Mouse (Mus musculus) midbrain, embryonic 10.5 days (tissue): Measurements from ENCODE around the gene Grap2. TPM values are rescaled to one million over a fixed set of nuclear protein-coding genes. Genes with fewer than 3 reads are reported as not detected.

ENCODE experiments used
- DNase-seq: peaks from one replicate; pipeline ENCODE4 v3.0.0-alpha.2; 2017; ENCODE audit warnings: low spot score
- H3K27ac ChIP-seq: fragments of 300-500 bp; sonication (generic); replicated peaks from 2 replicates; pipeline ENCODE4 v1.5.1; 2016; ENCODE audit warnings: mild to moderate bottlenecking
- H3K27me3 ChIP-seq: fragments of 300-500 bp; sonication (generic); 2 replicates; pipeline ENCODE4 v1.6.1; 2016; ENCODE audit warnings: low read depth, mild to moderate bottlenecking; ENCODE audit not compliant: poor library complexity, severe bottlenecking
- H3K36me3 ChIP-seq: fragments of 300-500 bp; sonication (generic); 2 replicates; pipeline ENCODE4 v1.6.1; 2016; ENCODE audit warnings: mild to moderate bottlenecking, moderate library complexity
- H3K4me1 ChIP-seq: fragments of 300-500 bp; sonication (generic); 2 replicates; pipeline ENCODE4 v1.6.1; 2016
- H3K4me3 ChIP-seq: fragments of 300-500 bp; sonication (generic); 2 replicates; pipeline ENCODE4 v1.5.1; 2016; ENCODE audit warnings: mild to moderate bottlenecking, moderate library complexity
- H3K9me3 ChIP-seq: fragments of 300-500 bp; sonication (generic); replicated peaks from 2 replicates; pipeline ENCODE4 v1.6.1; 2016; ENCODE audit warnings: mild to moderate bottlenecking
- WGBS: fragments of 180-500 bp; shearing (Covaris S2); methylation state at CpG from one replicate; pipeline ENCODE4 v1.1.7; 2016; 5-methylcytosine and 5-hydroxymethylcytosine counted together
- polyA plus RNA-seq: library from polyadenylated mRNA; unstranded; fragments of >200 nt; fragmentation: Nextera tagmentation; extraction: Ambion mirVana; gene quantifications from 2 replicates; pipeline ENCODE4 v1.2.1, GENCODE M21; 2016

Gene Grap2
- polyA plus RNA-seq, 1 experiment from 2014 or later = 1.2 TPM

GRCm38 (mm10) chr15:80556021-80556420 lies 16.4 kb upstream of the Grap2 start:
- DNase-seq = no peak
- 89% methylated on average over 2 of the region's 2 CpGs for WGBS

GRCm38 (mm10) chr15:80557745-80558144 lies 14.6 kb upstream of the Grap2 start:
- Histone ChIP-seq H3K9me3 (no peaks in the 10 kb centered on the region), H3K27ac (no peak overlapping the region), H3K36me3 (no peaks in the 10 kb centered on the region), H3K4me3 (no peak overlapping the region), H3K4me1 (no peaks in the 10 kb centered on the region), H3K27me3 (no peaks in the 10 kb centered on the region)
- 77% methylated on average over 4 of the region's 4 CpGs for WGBS
- DNase-seq = no peak

More at GRCm38 (mm10) chr15:80556021-80556420, 16.4 kb upstream of the Grap2 start:
- no peaks in the 10 kb centered on the region for H3K9me3 ChIP-seq
- H3K27me3 ChIP-seq = no peaks in the 10 kb centered on the region
- H3K36me3 ChIP-seq = no peaks in the 10 kb centered on the region
- H3K27ac ChIP-seq = no peak overlapping the region
- H3K4me3 ChIP-seq = no peak overlapping the region
- no peaks in the 10 kb centered on the region for H3K4me1 ChIP-seq

- WGBS = 71% methylated on average over 12 of the region's 12 CpGs
- Histone ChIP-seq H3K27ac (no peak overlapping the region), H3K4me3 (no peak overlapping the region), H3K27me3 (no peaks in the 10 kb centered on the region), H3K36me3 (no peaks in the 10 kb centered on the region), H3K9me3 (no peaks in the 10 kb centered on the region), H3K4me1 (no peaks in the 10 kb centered on the region)
- no peak for DNase-seq
These were observed 12.9 kb upstream of the Grap2 start for GRCm38 (mm10) chr15:80559534-80559933.

GRCm38 (mm10) chr15:80559978-80560377 lies 12.4 kb upstream of the Grap2 start:
- WGBS = 76% methylated on average over 14 of the region's 14 CpGs
- no peak overlapping the region for H3K27ac ChIP-seq
- no peak overlapping the region for H3K4me3 ChIP-seq
- H3K4me1 ChIP-seq = no peaks in the 10 kb centered on the region
- H3K9me3 ChIP-seq = no peaks in the 10 kb centered on the region
- no peaks in the 10 kb centered on the region for H3K36me3 ChIP-seq
- no peaks in the 10 kb centered on the region for H3K27me3 ChIP-seq
- no peak for DNase-seq

- Histone ChIP-seq H3K4me3 (no peak overlapping the region), H3K27me3 (no peaks in the 10 kb centered on the region), H3K27ac (no peak overlapping the region), H3K9me3 (no peaks in the 10 kb centered on the region), H3K4me1 (no peaks in the 10 kb centered on the region), H3K36me3 (no peaks in the 10 kb centered on the region)
- WGBS = 68% methylated on average over 15 of the region's 15 CpGs
- no peak for DNase-seq
These were observed 11.5 kb upstream of the Grap2 start for GRCm38 (mm10) chr15:80560646-80561580.

- Histone ChIP-seq H3K4me1 (no peaks in the 10 kb centered on the region), H3K9me3 (no peaks in the 10 kb centered on the region), H3K27me3 (no peaks in the 10 kb centered on the region), H3K36me3 (no peaks in the 10 kb centered on the region), H3K27ac (no peak overlapping the region), H3K4me3 (no peak overlapping the region)
- 90% methylated on average over 3 of the region's 3 CpGs for WGBS
- no peak for DNase-seq
These were observed 9.9 kb upstream of the Grap2 start for GRCm38 (mm10) chr15:80562446-80562845.

- no peak overlapping the region for H3K27ac ChIP-seq
- no peak for DNase-seq
- no peaks in the 10 kb centered on the region for H3K9me3 ChIP-seq
- H3K4me3 ChIP-seq = no peak overlapping the region
- 91% methylated on average over 6 of the region's 6 CpGs for WGBS
- H3K36me3 ChIP-seq = no peaks in the 10 kb centered on the region
- H3K4me1 ChIP-seq = no peaks in the 10 kb centered on the region
- no peaks in the 10 kb centered on the region for H3K27me3 ChIP-seq
These were observed 8.7 kb upstream of the Grap2 start for GRCm38 (mm10) chr15:80563634-80564208.

GRCm38 (mm10) chr15:80565106-80565665 lies 7.2 kb upstream of the Grap2 start, which contains the start of gene Enthd1:
Enthd1 (minus strand) TSS chr15:80565156.
- no peak within 1 kb of the TSS for H3K4me3 ChIP-seq
- H3K27ac ChIP-seq = no peak within 1 kb of the TSS
- no peaks in the 10 kb centered on the region for H3K9me3 ChIP-seq
- WGBS = 84% methylated on average over 19 of the region's 19 CpGs
- no peaks in the 10 kb centered on the region for H3K4me1 ChIP-seq
- DNase-seq = no peak
- no peaks in the 10 kb centered on the region for H3K27me3 ChIP-seq
- H3K36me3 ChIP-seq = no peaks in the 10 kb centered on the region

GRCm38 (mm10) chr15:80566696-80567095 lies 5.7 kb upstream of the Grap2 start:
- 90% methylated on average over 6 of the region's 6 CpGs for WGBS
- Histone ChIP-seq H3K4me1 (no peaks in the 10 kb centered on the region), H3K27me3 (no peaks in the 10 kb centered on the region), H3K4me3 (no peak overlapping the region), H3K36me3 (no peaks in the 10 kb centered on the region), H3K27ac (no peak overlapping the region), H3K9me3 (no peaks in the 10 kb centered on the region)
- DNase-seq = no peak

GRCm38 (mm10) chr15:80567139-80567538 lies 5.3 kb upstream of the Grap2 start:
- WGBS = 94% methylated on average over 3 of the region's 3 CpGs
- Histone ChIP-seq H3K4me1 (no peaks in the 10 kb centered on the region), H3K4me3 (no peak overlapping the region), H3K27me3 (no peaks in the 10 kb centered on the region), H3K36me3 (no peaks in the 10 kb centered on the region), H3K9me3 (no peaks in the 10 kb centered on the region), H3K27ac (no peak overlapping the region)
- DNase-seq = no peak

- Histone ChIP-seq H3K4me3 (no peak overlapping the region), H3K9me3 (no peaks in the 10 kb centered on the region), H3K36me3 (no peaks in the 10 kb centered on the region), H3K27ac (no peak overlapping the region), H3K4me1 (0 out of 2 replicates have a peak, but pooled peaks cover 3% of the 10 kb centered on the region), H3K27me3 (no peaks in the 10 kb centered on the region)
- 88% methylated on average over 4 of the region's 4 CpGs for WGBS
- DNase-seq = no peak
These were observed 4.7 kb upstream of the Grap2 start for GRCm38 (mm10) chr15:80567731-80568130.

GRCm38 (mm10) chr15:80569205-80569604 lies 3.2 kb upstream of the Grap2 start:
- Histone ChIP-seq H3K27me3 (no peaks in the 10 kb centered on the region; the same call in 1 of the 2 replicates), H3K27ac (no peak overlapping the region), H3K4me1 (0 out of 2 replicates have a peak, but pooled peaks cover 3% of the 10 kb centered on the region), H3K4me3 (no peak overlapping the region), H3K9me3 (no peaks in the 10 kb centered on the region), H3K36me3 (no peaks in the 10 kb centered on the region)
- DNase-seq = no peak
- WGBS = 84% methylated on average over 7 of the region's 7 CpGs

GRCm38 (mm10) chr15:80570226-80570625 lies 2.2 kb upstream of the Grap2 start:
- 94% methylated on average over 1 of the region's 1 CpGs for WGBS
- DNase-seq = no peak
- no peaks in the 10 kb centered on the region for H3K36me3 ChIP-seq
- H3K4me1 ChIP-seq = 0 out of 2 replicates have a peak, but pooled peaks cover 3% of the 10 kb centered on the region
- H3K27ac ChIP-seq = no peak overlapping the region
- peaks cover 1% of the 10 kb centered on the region; the same call in 1 of the 2 replicates for H3K27me3 ChIP-seq
- H3K9me3 ChIP-seq = no peaks in the 10 kb centered on the region
- no peak overlapping the region for H3K4me3 ChIP-seq
